Mouse (Mus musculus) forelimb bud, embryonic 11.5 days (tissue): Measurements from ENCODE around the gene Dusp13.

Experiments used
- DNase-seq: peaks from one replicate; pipeline ENCODE4 v3.0.0-alpha.2; 2012; ENCODE audit warnings: low read depth, low spot score

The Dusp13 gene

GRCm38 (mm10) chr14:21750881-21751542 lies at the start of gene Dusp13:
Gene Dusp13, minus strand, starts transcription at chr14:21751181.
- DNase-seq, result no peak

GRCm38 (mm10) chr14:21800641-21801040 lies 49.7 kb upstream of the Dusp13 start:
- no peak for DNase-seq

- no peak for DNase-seq
Measured at GRCm38 (mm10) chr14:21792250-21792649, 41.3 kb upstream of the Dusp13 start.

GRCm38 (mm10) chr14:21791722-21792121 lies 40.7 kb upstream of the Dusp13 start:
- DNase-seq, result no peak

- no peak for DNase-seq
Measured at GRCm38 (mm10) chr14:21790585-21791251, 39.7 kb upstream of the Dusp13 start.

GRCm38 (mm10) chr14:21788121-21788520 lies 37.1 kb upstream of the Dusp13 start:
- no peak for DNase-seq

- DNase-seq, result no peak
Measured at GRCm38 (mm10) chr14:21787374-21787773, 36.4 kb upstream of the Dusp13 start.

GRCm38 (mm10) chr14:21786500-21786899 lies 35.5 kb upstream of the Dusp13 start:
- no peak for DNase-seq

GRCm38 (mm10) chr14:21776201-21776600 lies 25.2 kb upstream of the Dusp13 start:
- DNase-seq, result no peak

- DNase-seq, result no peak
Measured at GRCm38 (mm10) chr14:21773946-21774345, 23.0 kb upstream of the Dusp13 start.

GRCm38 (mm10) chr14:21772506-21773281 lies 21.7 kb upstream of the Dusp13 start:
- DNase-seq, result peak; percentile 27

GRCm38 (mm10) chr14:21766398-21766958 lies 15.5 kb upstream of the Dusp13 start:
- DNase-seq, result no peak

GRCm38 (mm10) chr14:21765754-21766397 lies 14.9 kb upstream of the Dusp13 start:
- no peak for DNase-seq

- no peak for DNase-seq
Measured at GRCm38 (mm10) chr14:21764646-21765045, 13.7 kb upstream of the Dusp13 start.

GRCm38 (mm10) chr14:21763736-21764135 lies 12.8 kb upstream of the Dusp13 start:
- no peak for DNase-seq

- DNase-seq, result no peak
Measured at GRCm38 (mm10) chr14:21761560-21761959, 10.6 kb upstream of the Dusp13 start.

GRCm38 (mm10) chr14:21753367-21753766 lies 2.4 kb upstream of the Dusp13 start:
- DNase-seq, result no peak

- no peak for DNase-seq
Measured at GRCm38 (mm10) chr14:21752411-21752810, 1.4 kb upstream of the Dusp13 start.

GRCm38 (mm10) chr14:21750008-21750880 lies 737 bp downstream of the Dusp13 start, which contains the start of gene Samd8:
Gene Samd8, plus strand, starts transcription at chr14:21750531.
- DNase-seq, result peak; percentile 82

GRCm38 (mm10) chr14:21748142-21748870 lies 2.7 kb downstream of the Dusp13 start:
- peak; percentile 55 for DNase-seq
